Comparison of ENCODE assay signal across 19 mouse cellular contexts in the genomic region with DNA sequence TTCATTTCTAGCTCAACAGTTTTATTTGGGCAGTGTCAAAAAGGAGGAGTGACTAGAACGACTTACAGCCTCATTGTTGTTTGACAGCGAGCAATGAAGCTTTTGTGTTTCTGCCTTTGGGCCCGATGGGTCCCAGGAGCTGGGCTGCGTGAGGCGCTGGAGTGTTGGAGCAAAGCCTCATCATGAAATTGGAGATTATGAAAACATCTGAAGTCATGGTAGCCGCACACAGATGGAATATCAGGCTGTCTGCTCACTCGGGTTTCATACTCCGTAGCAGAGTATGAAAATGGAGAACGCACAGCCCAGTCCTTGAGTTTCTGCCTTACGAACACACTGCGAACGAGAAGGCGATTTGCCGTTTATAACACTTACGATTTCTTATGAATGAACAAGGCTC.
DNase-seq lines count a peak whose midpoint lies in the region; ATAC-seq and TF ChIP-seq lines count a peak whose summit lies in the region.
"Had no signal": no experiment of that assay in that cellular context is flagged by ENCODE, and none has a peak within 500 bp of the region (broad histone marks: within the 10 kb centered on the region; RNA-seq: fewer than 3 reads in every experiment).

No protein-coding gene starts in this region.

- H3K4me3 ChIP-seq in gastrocnemius, adult 2 months: peak overlapping the region; percentile 54
- H3K4me3 ChIP-seq in kidney, embryonic 16.5 days (ENCODE audit: low read length): no peak overlapping the region
- no peak overlapping the region for H3K4me3 ChIP-seq in cortical plate, adult 2 months (ENCODE audit: insufficient read depth, low read length)
- no peak overlapping the region for H3K4me3 ChIP-seq in limb, embryonic 14.5 days (replicated peaks; ENCODE audit: low read length)
- H3K4me3 ChIP-seq: forebrain, embryonic 10.5 days; liver, embryonic 12.5 days; megakaryocyte, embryonic 14.5 days had no signal

- peak; percentile 47; the same call in 1 of the 2 replicates for ATAC-seq in kidney, embryonic 16.5 days (ENCODE audit: low FRiP score, low TSS enrichment)
- peak; percentile 38; the same call in 1 of the 2 replicates for ATAC-seq in limb, embryonic 14.5 days (ENCODE audit: low FRiP score, low read depth)
- ATAC-seq: hindbrain, embryonic 16.5 days; intestine, postnatal 0 days; liver, embryonic 12.5 days; midbrain, embryonic 16.5 days had no signal

- no peaks in the 10 kb centered on the region for H3K9me3 ChIP-seq in kidney, embryonic 16.5 days (ENCODE audit: low read length)
- no peaks in the 10 kb centered on the region for H3K9me3 ChIP-seq in limb, embryonic 14.5 days (ENCODE audit: control insufficient read depth, low read length)
- H3K9me3 ChIP-seq: forebrain, embryonic 10.5 days; liver, embryonic 12.5 days; megakaryocyte, embryonic 14.5 days had no signal

- H3K27me3 ChIP-seq in kidney, embryonic 16.5 days (ENCODE audit: insufficient read depth, low read length): no peaks in the 10 kb centered on the region
- no peaks in the 10 kb centered on the region for H3K27me3 ChIP-seq in limb, embryonic 14.5 days (ENCODE audit: control insufficient read depth, insufficient read depth, low read length)

- intact Hi-C loops in gastrocnemius, adult 2 months (cut with DNase I): no loop called here
- intact Hi-C loops in gastrocnemius, postnatal 14 days (cut with DNase I; ENCODE audit: low total_unique reads): no loop called here

- peak; percentile 67 for DNase-seq in gastrocnemius, adult 2 months
- DNase-seq in gastrocnemius, postnatal 14 days: no peak
- DNase-seq in kidney, postnatal 4 days: no peak
- peak; percentile 43 for DNase-seq in limb, embryonic 14.5 days (ENCODE audit: low spot score)
- no peak for DNase-seq in cerebellum, postnatal 10 days
- DNase-seq: B cell, adult 2 months; cerebellum, adult 9-10 months; heart, postnatal 4 days; lung, adult 2 months; right cerebral cortex, postnatal 25 days; thymus, adult 2 months had no signal

- WGBS in kidney, embryonic 16.5 days: 44% methylated on average over 15 of the region's 15 CpGs
- WGBS in limb, embryonic 14.5 days: 58% methylated on average over 15 of the region's 15 CpGs

- no peak for TF ChIP-seq CTCF in gastrocnemius, adult 2 months (IDR thresholded peaks at IDR 0.05)
- no peak for TF ChIP-seq CTCF in cortical plate, adult 2 months (IDR thresholded peaks at IDR 0.05; ENCODE audit: extremely low read depth, insufficient read depth, low read length)

- H3K4me1 ChIP-seq in kidney, embryonic 16.5 days (ENCODE audit: insufficient read depth, low read length): peaks cover 10% of the 10 kb centered on the region; the same call in 1 of the 2 replicates
- H3K4me1 ChIP-seq in cortical plate, adult 2 months (ENCODE audit: control insufficient read depth, insufficient read depth, low read length): peaks cover 10% of the 10 kb centered on the region
- peaks cover 17% of the 10 kb centered on the region for H3K4me1 ChIP-seq in limb, embryonic 14.5 days (ENCODE audit: control insufficient read depth, insufficient read depth, low read length)

- no peak overlapping the region for H3K9ac ChIP-seq in kidney, embryonic 16.5 days (replicated peaks; ENCODE audit: low read length)
- H3K9ac ChIP-seq in limb, embryonic 14.5 days (ENCODE audit: low read depth, low read length, severe bottlenecking): no peak overlapping the region
- H3K9ac ChIP-seq: liver, embryonic 12.5 days had no signal

- no peak for TF ChIP-seq POLR2A in cortical plate, adult 2 months (IDR thresholded peaks at IDR 0.05; ENCODE audit: extremely low read depth, insufficient read depth, low read length)
- no peak for TF ChIP-seq POLR2A in limb, embryonic 14.5 days (IDR thresholded peaks at IDR 0.05; ENCODE audit: borderline replicate concordance, extremely low read depth, insufficient read depth, insufficient read length)

- no peaks in the 10 kb centered on the region for H3K36me3 ChIP-seq in kidney, embryonic 16.5 days (ENCODE audit: insufficient read depth, low read length)
- no peaks in the 10 kb centered on the region for H3K36me3 ChIP-seq in limb, embryonic 14.5 days (ENCODE audit: control insufficient read depth, insufficient read depth, low read length)
- H3K36me3 ChIP-seq: forebrain, embryonic 10.5 days; liver, embryonic 12.5 days had no signal

- H3K27ac ChIP-seq in gastrocnemius, adult 2 months: peak overlapping the region; percentile 97
- H3K27ac ChIP-seq in kidney, embryonic 16.5 days (ENCODE audit: low read length): peak overlapping the region; percentile 52; the same call in 1 of the 2 replicates
- H3K27ac ChIP-seq in cortical plate, adult 2 months (ENCODE audit: insufficient read depth, low read length): peak overlapping the region; percentile 18; the same call in 1 of the 2 replicates
- H3K27ac ChIP-seq in limb, embryonic 14.5 days (replicated peaks; ENCODE audit: low read depth, low read length): no peak overlapping the region
- H3K27ac ChIP-seq: forebrain, embryonic 10.5 days; liver, embryonic 12.5 days had no signal

- H3K4me2 ChIP-seq in kidney, embryonic 16.5 days (replicated peaks; ENCODE audit: low read depth, low read length): peak overlapping the region; percentile 25
- H3K4me2 ChIP-seq in limb, embryonic 14.5 days (replicated peaks; ENCODE audit: low read depth, low read length, severe bottlenecking): peak overlapping the region; percentile 10; the same call in 1 of the 2 replicates
- H3K4me2 ChIP-seq: liver, embryonic 12.5 days had no signal

Comparison
In these comparisons a context has a peak if more than half of its experiments do, and no peak if none do; other contexts are left out.
1. DNase-seq: peak in gastrocnemius, adult 2 months (single experiment) and limb, embryonic 14.5 days (single experiment); none in gastrocnemius, postnatal 14 days (single experiment), kidney, postnatal 4 days (0 of 2) and cerebellum, postnatal 10 days (0 of 2).